Mouse (Mus musculus) spleen, adult 2 months (tissue): ENCODE measurements around the gene Tmem131l.

Source experiments
- CTCF ChIP-seq: fragments of 200-500 bp; IDR thresholded peaks from 2 replicates; pipeline ENCODE4 v1.5.1; 2011; ENCODE audit warnings: mild to moderate bottlenecking, inconsistent platforms; ENCODE audit not compliant: insufficient read depth, insufficient read length, insufficient replicate concordance; ENCODE audit errors: extremely low read depth
- POLR2A ChIP-seq: fragments of 200-500 bp; IDR thresholded peaks from 2 replicates; pipeline ENCODE4 v1.6.1; 2011; ENCODE audit warnings: low read depth, low read length, inconsistent platforms

- no peak for TF ChIP-seq CTCF
- TF ChIP-seq POLR2A: no peak
These were observed 163.7 kb downstream of the Tmem131l start for GRCm38 (mm10) chr3:83876299-83876698.
